Mouse (Mus musculus) adipose tissue, adult 10 weeks (tissue): ENCODE results near the gene Lamp1. TPM values are rescaled to one million over a fixed set of nuclear protein-coding genes. Genes with fewer than 3 reads are reported as not detected.

Source experiments
- polyA plus RNA-seq: library from polyadenylated mRNA; stranded (reverse); fragments of 350-450 nt; fragmentation: Illumina TruSeq; extraction: RNeasy Lipid Tissue Mini Kit (QIAGEN cat#74804); gene quantifications from one replicate; pipeline ENCODE4 v1.2.3, GENCODE M21; 2014; ENCODE audit warnings: low read depth, low replicate concordance

Lamp1 gene
- 773 TPM for polyA plus RNA-seq

DNA sequence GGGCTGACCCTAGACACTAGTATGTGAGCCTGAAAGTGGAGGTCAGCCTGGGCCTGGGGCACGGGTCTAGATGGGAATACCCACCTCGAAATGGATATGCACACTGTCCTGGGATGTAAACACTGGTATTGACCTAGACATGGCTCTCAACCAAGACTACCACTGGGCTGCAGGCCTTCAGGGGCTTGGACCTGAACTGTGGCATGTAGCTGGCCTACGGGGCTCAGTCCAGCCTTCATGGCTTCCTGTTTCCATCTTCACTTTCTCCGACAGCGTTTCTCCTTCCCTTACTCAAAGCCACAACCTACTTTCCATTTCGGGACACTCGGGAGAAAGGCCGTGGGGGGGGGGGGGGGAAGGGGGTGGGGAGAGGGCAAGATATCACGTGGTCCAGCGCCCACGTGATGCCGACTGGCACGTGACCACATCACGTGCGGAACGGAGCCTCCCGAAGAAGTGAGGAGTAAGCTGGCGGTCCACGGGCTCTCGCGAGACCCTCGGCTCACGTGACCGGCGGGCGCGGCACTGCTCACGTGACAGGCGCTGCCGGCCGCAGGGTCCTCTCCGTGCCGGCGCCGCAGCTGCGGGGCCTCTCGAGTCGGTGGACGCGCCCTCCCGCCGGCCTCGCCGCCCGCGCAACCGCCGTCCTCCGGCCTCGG, at the start of gene Lamp1:
TSS of gene Lamp1 (plus strand) at position 444 of the 659 bp plus-strand sequence.

DNA sequence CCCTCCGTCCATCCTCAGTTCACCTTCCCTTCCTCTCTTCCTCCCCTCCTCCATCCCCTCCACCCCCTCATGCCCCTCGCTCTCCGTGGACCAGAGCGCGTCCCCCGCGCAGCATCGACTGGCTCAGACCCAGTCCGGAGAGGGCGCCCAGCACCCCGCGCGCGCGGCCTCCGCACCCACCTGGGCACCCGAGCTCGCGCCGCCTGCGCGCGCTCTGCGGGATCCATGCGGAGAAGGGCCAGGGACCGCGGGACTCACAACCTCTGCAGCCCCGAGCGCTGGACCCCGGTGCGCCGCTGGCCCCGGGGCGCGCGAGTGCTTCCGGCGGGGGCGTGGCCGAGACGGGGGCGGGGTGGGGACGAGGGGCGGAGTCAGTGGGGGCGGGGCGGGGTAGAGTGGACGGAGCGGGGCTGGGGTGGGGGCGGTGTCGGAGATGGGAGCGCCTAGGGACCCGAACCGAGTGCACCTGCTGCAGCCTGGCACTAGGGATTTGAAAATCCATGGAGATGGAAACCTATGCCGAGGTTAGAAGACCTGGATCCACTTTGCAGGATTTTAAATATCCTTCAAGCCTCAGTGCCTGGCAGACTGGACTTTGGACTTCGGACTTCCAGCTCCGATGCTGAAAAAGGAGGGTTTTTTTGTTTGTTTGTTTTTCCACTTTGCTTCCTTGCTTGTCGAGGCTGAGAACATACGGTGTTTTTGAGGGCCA, 41.5 kb downstream of the Lamp1 start, which contains the start of gene Grtp1:
TSS of gene Grtp1 (minus strand) at position 320 of the 712 bp plus-strand sequence.

Other genes with a start within 250 kb of the Lamp1 start
- gene F7, start 133.1 kb upstream of the Lamp1 start, polyA plus RNA-seq, result 0.91 TPM
- gene F10, start 121.9 kb upstream of the Lamp1 start, polyA plus RNA-seq, result 1.1 TPM
- gene Proz, start 98.2 kb upstream of the Lamp1 start, polyA plus RNA-seq, result 0.97 TPM
- gene Pcid2, start 53.7 kb upstream of the Lamp1 start, polyA plus RNA-seq, result 18.5 TPM
- 53.9 TPM for gene Cul4a, start 53.5 kb upstream of the Lamp1 start, polyA plus RNA-seq
- gene Grtp1, start 41.5 kb downstream of the Lamp1 start, polyA plus RNA-seq, result 14.5 TPM
- gene Adprhl1, start 95.0 kb downstream of the Lamp1 start, polyA plus RNA-seq, result not detected
- 14.8 TPM for gene Dcun1d2, start 129.0 kb downstream of the Lamp1 start, polyA plus RNA-seq
- 17.6 TPM for gene Tmco3, start 129.0 kb downstream of the Lamp1 start, polyA plus RNA-seq
- gene Tfdp1, start 179.6 kb downstream of the Lamp1 start, polyA plus RNA-seq, result 38.7 TPM
- not detected for gene Atp4b, start 237.7 kb downstream of the Lamp1 start, polyA plus RNA-seq
- gene Grk1, start 245.9 kb downstream of the Lamp1 start, polyA plus RNA-seq, result 0.04 TPM